Mouse (Mus musculus) forebrain, postnatal 0 days (tissue): Measurements from ENCODE around the gene Ppfibp2. TPM values are rescaled to one million over a fixed set of nuclear protein-coding genes. Genes with fewer than 3 reads are reported as not detected.
A peak's percentile ranks its signal among the peaks of the same experiment; 100 is the strongest.

ENCODE experiments used
- ATAC-seq: fragments of 200-750 bp; cut with Nextera tagmentation; 2 replicates; pipeline ENCODE4 v1.8.0; 2017; ENCODE audit warnings: mild to moderate bottlenecking, moderate library complexity
- DNase-seq: peaks from one replicate; pipeline ENCODE4 v3.0.0-alpha.2; 2015
- H3K27ac ChIP-seq: fragments of 300-500 bp; sonication (generic); 2 replicates; pipeline ENCODE4 v1.5.1; 2014; ENCODE audit warnings: low read depth, mild to moderate bottlenecking, antibody characterized with exemption, low read length, moderate library complexity, mixed read lengths
- H3K27me3 ChIP-seq: fragments of 300-500 bp; sonication (generic); 2 replicates; pipeline ENCODE4 v1.6.1; 2014; ENCODE audit warnings: mild to moderate bottlenecking, low read length, mixed read lengths; ENCODE audit not compliant: insufficient read depth
- H3K36me3 ChIP-seq: fragments of 300-500 bp; sonication (generic); 2 replicates; pipeline ENCODE4 v1.6.1; 2014; ENCODE audit warnings: mild to moderate bottlenecking, moderate library complexity; ENCODE audit not compliant: insufficient read depth
- H3K4me1 ChIP-seq: fragments of 300-500 bp; sonication (generic); 2 replicates; pipeline ENCODE4 v1.6.1; 2014; ENCODE audit warnings: antibody characterized with exemption; ENCODE audit not compliant: insufficient read depth
- H3K4me2 ChIP-seq: fragments of 300-500 bp; sonication (generic); 2 replicates; pipeline ENCODE4 v1.6.1; 2014; ENCODE audit warnings: low read depth, mild to moderate bottlenecking, moderate library complexity
- H3K4me3 ChIP-seq: fragments of 300-500 bp; sonication (generic); 2 replicates; pipeline ENCODE4 v1.5.1; 2014; ENCODE audit warnings: low read depth, low read length, mixed read lengths
- H3K9ac ChIP-seq: fragments of 300-500 bp; sonication (generic); 2 replicates; pipeline ENCODE4 v1.6.1; 2014; ENCODE audit warnings: mild to moderate bottlenecking
- H3K9me3 ChIP-seq: fragments of 300-500 bp; sonication (generic); 2 replicates; pipeline ENCODE4 v1.6.1; 2016; ENCODE audit warnings: low read length
- CTCF ChIP-seq: sonication (generic); IDR thresholded peaks from 2 replicates; pipeline ENCODE4 v1.5.1; 2016; ENCODE audit warnings: antibody characterized with exemption, control low read depth, low read depth
- WGBS: fragments of 180-500 bp; shearing (Covaris S2); extraction: QIAGEN DNeasy Blood & Tissue Kit; methylation state at CpG from one replicate; pipeline ENCODE4 v1.1.7; 2014; 5-methylcytosine and 5-hydroxymethylcytosine counted together
- polyA plus RNA-seq: library from polyadenylated mRNA; unstranded; fragments of >200 nt; fragmentation: Nextera tagmentation; extraction: Ambion mirVana; gene quantifications from 2 replicates; pipeline ENCODE4 v1.2.1, GENCODE M21; 2015
- total RNA-seq: library from RNA; depleted of rRNA; stranded (reverse); fragments of >200 nt; gene quantifications from 2 replicates; pipeline ENCODE4 v1.2.3, GENCODE M21; 2014; rRNA removed

Gene Ppfibp2
- total RNA-seq (2.8 and 3.1 TPM in 2 replicates), polyA plus RNA-seq (1.2 TPM in 2 replicates)

- 3% methylated on average over 23 of the region's 24 CpGs for WGBS
Measured at GRCm38 (mm10) chr7:107594857-107595402, at the start of gene Ppfibp2. Ppfibp2 (plus strand) TSS chr7:107595207.

GRCm38 (mm10) chr7:107547872-107548271, 47.1 kb upstream of the Ppfibp2 start:
- H3K9me3 ChIP-seq = no peaks in the 10 kb centered on the region

More at GRCm38 (mm10) chr7:107594857-107595402, at the start of gene Ppfibp2:
- H3K4me2 ChIP-seq = peak within 1 kb of the TSS; percentile 93
- H3K27ac ChIP-seq = no peak within 1 kb of the TSS; the same call in 1 of the 2 replicates
- no peaks in the 10 kb centered on the region for H3K9me3 ChIP-seq
- no peaks in the 10 kb centered on the region for H3K4me1 ChIP-seq
- ATAC-seq = peak; percentile 89
- no peak for DNase-seq
- H3K36me3 ChIP-seq = no peaks in the 10 kb centered on the region
- no peak for TF ChIP-seq CTCF
- H3K9ac ChIP-seq = peak within 1 kb of the TSS; percentile 46; the same call in 1 of the 2 replicates
- no peaks in the 10 kb centered on the region; the same call in 1 of the 2 replicates for H3K27me3 ChIP-seq
- H3K4me3 ChIP-seq = peak within 1 kb of the TSS; percentile 66

GRCm38 (mm10) chr7:107553461-107553860, 41.5 kb upstream of the Ppfibp2 start:
- H3K27ac ChIP-seq = no peak overlapping the region
- no peaks in the 10 kb centered on the region for H3K4me1 ChIP-seq
- TF ChIP-seq CTCF = no peak
- no peak overlapping the region for H3K4me3 ChIP-seq
- H3K27me3 ChIP-seq = no peaks in the 10 kb centered on the region
- no peak overlapping the region for H3K4me2 ChIP-seq
- H3K9ac ChIP-seq = no peak overlapping the region
- H3K9me3 ChIP-seq = no peaks in the 10 kb centered on the region
- 78% methylated on average over 1 of the region's 1 CpGs for WGBS
- ATAC-seq = no peak
- DNase-seq = no peak
- H3K36me3 ChIP-seq = no peaks in the 10 kb centered on the region

More at GRCm38 (mm10) chr7:107547872-107548271, 47.1 kb upstream of the Ppfibp2 start:
- DNase-seq (no peak), ATAC-seq (no peak)
- no peak overlapping the region for H3K4me2 ChIP-seq
- TF ChIP-seq CTCF = no peak
- H3K4me3 ChIP-seq = no peak overlapping the region
- H3K4me1 ChIP-seq = no peaks in the 10 kb centered on the region
- H3K9ac ChIP-seq = no peak overlapping the region
- H3K36me3 ChIP-seq = 0 out of 2 replicates have a peak, but pooled peaks cover 5% of the 10 kb centered on the region
- H3K27ac ChIP-seq = no peak overlapping the region
- WGBS = 92% methylated on average over 3 of the region's 3 CpGs
- H3K27me3 ChIP-seq = no peaks in the 10 kb centered on the region

GRCm38 (mm10) chr7:107555906-107556305, 39.1 kb upstream of the Ppfibp2 start:
- Histone ChIP-seq H3K4me1 (no peaks in the 10 kb centered on the region), H3K9me3 (no peaks in the 10 kb centered on the region), H3K4me2 (no peak overlapping the region), H3K27me3 (no peaks in the 10 kb centered on the region), H3K27ac (no peak overlapping the region), H3K9ac (no peak overlapping the region), H3K36me3 (no peaks in the 10 kb centered on the region), H3K4me3 (no peak overlapping the region)
- no peak for DNase-seq
- whole genome bisulfite sequencing = 81% methylated on average over 3 of the region's 3 CpGs
- no peak for ATAC-seq
- TF ChIP-seq CTCF = peak; percentile 37; the same call in 1 of the 2 replicates

- WGBS = 63% methylated on average over 2 of the region's 2 CpGs
- no peak for TF ChIP-seq CTCF
- H3K9ac ChIP-seq = no peak overlapping the region
Measured at GRCm38 (mm10) chr7:107560675-107561074, 34.3 kb upstream of the Ppfibp2 start.

GRCm38 (mm10) chr7:107561584-107561983, 33.4 kb upstream of the Ppfibp2 start:
- Histone ChIP-seq H3K36me3 (no peaks in the 10 kb centered on the region), H3K27me3 (no peaks in the 10 kb centered on the region), H3K27ac (no peak overlapping the region), H3K4me2 (no peak overlapping the region), H3K4me1 (no peaks in the 10 kb centered on the region), H3K9me3 (no peaks in the 10 kb centered on the region), H3K4me3 (no peak overlapping the region), H3K9ac (no peak overlapping the region)
- TF ChIP-seq CTCF = no peak
- ATAC-seq = no peak
- no peak for DNase-seq
- 80% methylated on average over 3 of the region's 3 CpGs for WGBS

More at GRCm38 (mm10) chr7:107560675-107561074, 34.3 kb upstream of the Ppfibp2 start:
- Histone ChIP-seq H3K4me2 (no peak overlapping the region), H3K36me3 (no peaks in the 10 kb centered on the region), H3K27ac (no peak overlapping the region), H3K9me3 (no peaks in the 10 kb centered on the region), H3K4me3 (no peak overlapping the region), H3K4me1 (no peaks in the 10 kb centered on the region), H3K27me3 (no peaks in the 10 kb centered on the region)
- DNase-seq = peak; percentile 8
- ATAC-seq = no peak

- Histone ChIP-seq H3K9me3 (no peaks in the 10 kb centered on the region), H3K9ac (no peak overlapping the region), H3K4me2 (no peak overlapping the region), H3K36me3 (no peaks in the 10 kb centered on the region), H3K27ac (no peak overlapping the region), H3K27me3 (no peaks in the 10 kb centered on the region), H3K4me3 (no peak overlapping the region), H3K4me1 (no peaks in the 10 kb centered on the region)
- no peak for TF ChIP-seq CTCF
- ATAC-seq (no peak), DNase-seq (no peak)
- 31% methylated on average over 2 of the region's 2 CpGs for WGBS
Measured at GRCm38 (mm10) chr7:107563727-107564126, 31.3 kb upstream of the Ppfibp2 start.
